Mouse (Mus musculus) embryonic facial prominence, embryonic 10.5 days (tissue): ENCODE measurements at regions not wholly inside any gene's neighbourhood (a gene's known extent, or its start where the extent isn't known, plus 50 kb on each side); places are given as distances from the start of the nearest gene placed in this dataset.

Source experiments
- DNase-seq: peaks from one replicate; pipeline ENCODE4 v3.0.0-alpha.2; 2017; ENCODE audit warnings: low spot score
- H3K27ac ChIP-seq: fragments of 300-500 bp; sonication (generic); replicated peaks from 2 replicates; pipeline ENCODE4 v1.5.1; 2016; ENCODE audit warnings: mild to moderate bottlenecking
- H3K27me3 ChIP-seq: fragments of 300-500 bp; sonication (generic); replicated peaks from 2 replicates; pipeline ENCODE4 v1.6.1; 2016; ENCODE audit warnings: low read depth, mild to moderate bottlenecking; ENCODE audit not compliant: poor library complexity, severe bottlenecking
- H3K36me3 ChIP-seq: fragments of 300-500 bp; sonication (generic); replicated peaks from 2 replicates; pipeline ENCODE4 v1.6.1; 2016; ENCODE audit warnings: mild to moderate bottlenecking, moderate library complexity
- H3K4me1 ChIP-seq: fragments of 300-500 bp; sonication (generic); 2 replicates; pipeline ENCODE4 v1.6.1; 2016
- H3K4me3 ChIP-seq: fragments of 300-500 bp; sonication (generic); 2 replicates; pipeline ENCODE4 v1.5.1; 2016; ENCODE audit warnings: mild to moderate bottlenecking, moderate library complexity
- H3K9me3 ChIP-seq: fragments of 300-500 bp; sonication (generic); 2 replicates; pipeline ENCODE4 v1.6.1; 2016; ENCODE audit warnings: mild to moderate bottlenecking
- WGBS: fragments of 180-500 bp; shearing (Covaris S2); methylation state at CpG from one replicate; pipeline ENCODE4 v1.1.7; 2016; 5-methylcytosine and 5-hydroxymethylcytosine counted together

- WGBS = 83% methylated on average over 16 of the region's 16 CpGs
- Histone ChIP-seq H3K27me3 (peaks cover 3% of the 10 kb centered on the region; the same call in 1 of the 2 replicates), H3K9me3 (no peaks in the 10 kb centered on the region), H3K36me3 (no peaks in the 10 kb centered on the region), H3K4me3 (no peak overlapping the region), H3K27ac (no peak overlapping the region), H3K4me1 (peaks cover 12% of the 10 kb centered on the region)
- no peak for DNase-seq
Measured at GRCm38 (mm10) chr12:110047466-110048250, 231.2 kb upstream of the Dio3 start.

GRCm38 (mm10) chr12:110049154-110049736, 229.6 kb upstream of the Dio3 start:
- Histone ChIP-seq H3K9me3 (no peaks in the 10 kb centered on the region), H3K36me3 (no peaks in the 10 kb centered on the region), H3K4me3 (no peak overlapping the region), H3K27me3 (peaks cover 3% of the 10 kb centered on the region; the same call in 1 of the 2 replicates), H3K27ac (no peak overlapping the region), H3K4me1 (peaks cover 12% of the 10 kb centered on the region)
- DNase-seq = no peak
- 89% methylated on average over 10 of the region's 10 CpGs for WGBS

- WGBS = 88% methylated on average over 5 of the region's 5 CpGs
- H3K27me3 ChIP-seq = no peaks in the 10 kb centered on the region
- H3K9me3 ChIP-seq = no peaks in the 10 kb centered on the region
- no peak overlapping the region for H3K4me3 ChIP-seq
- no peak overlapping the region for H3K27ac ChIP-seq
- no peaks in the 10 kb centered on the region for H3K4me1 ChIP-seq
- H3K36me3 ChIP-seq = no peaks in the 10 kb centered on the region
- DNase-seq = no peak
Measured at GRCm38 (mm10) chr12:110059321-110059720, 219.5 kb upstream of the Dio3 start.

GRCm38 (mm10) chr12:110061961-110062360, 216.9 kb upstream of the Dio3 start:
- WGBS = 88% methylated on average over 6 of the region's 6 CpGs

GRCm38 (mm10) chr12:110063013-110063412, 215.9 kb upstream of the Dio3 start:
- no peak overlapping the region for H3K27ac ChIP-seq
- no peak overlapping the region for H3K4me3 ChIP-seq
- no peaks in the 10 kb centered on the region; the same call in 1 of the 2 replicates for H3K9me3 ChIP-seq
- H3K27me3 ChIP-seq = no peaks in the 10 kb centered on the region
- no peaks in the 10 kb centered on the region for H3K36me3 ChIP-seq
- WGBS = 75% methylated on average over 8 of the region's 8 CpGs
- no peak for DNase-seq
- H3K4me1 ChIP-seq = no peaks in the 10 kb centered on the region

More at GRCm38 (mm10) chr12:110061961-110062360, 216.9 kb upstream of the Dio3 start:
- no peaks in the 10 kb centered on the region for H3K36me3 ChIP-seq
- H3K4me1 ChIP-seq = no peaks in the 10 kb centered on the region
- H3K9me3 ChIP-seq = no peaks in the 10 kb centered on the region
- H3K27ac ChIP-seq = no peak overlapping the region
- H3K27me3 ChIP-seq = no peaks in the 10 kb centered on the region
- no peak for DNase-seq
- no peak overlapping the region for H3K4me3 ChIP-seq

- no peaks in the 10 kb centered on the region for H3K36me3 ChIP-seq
- no peak overlapping the region for H3K4me3 ChIP-seq
- no peak overlapping the region for H3K27ac ChIP-seq
- H3K4me1 ChIP-seq = no peaks in the 10 kb centered on the region
- no peak for DNase-seq
- 74% methylated on average over 4 of the region's 4 CpGs for WGBS
- no peaks in the 10 kb centered on the region for H3K27me3 ChIP-seq
- H3K9me3 ChIP-seq = peaks cover 14% of the 10 kb centered on the region
Measured at GRCm38 (mm10) chr12:110066361-110066885, 212.4 kb upstream of the Dio3 start.

- Histone ChIP-seq H3K9me3 (peaks cover 14% of the 10 kb centered on the region), H3K27ac (no peak overlapping the region), H3K36me3 (no peaks in the 10 kb centered on the region), H3K27me3 (no peaks in the 10 kb centered on the region), H3K4me3 (no peak overlapping the region), H3K4me1 (no peaks in the 10 kb centered on the region)
- WGBS = 84% methylated on average over 6 of the region's 6 CpGs
- DNase-seq = no peak
Measured at GRCm38 (mm10) chr12:110070506-110070905, 208.4 kb upstream of the Dio3 start.

- Histone ChIP-seq H3K27me3 (no peaks in the 10 kb centered on the region), H3K27ac (no peak overlapping the region), H3K9me3 (peaks cover 14% of the 10 kb centered on the region), H3K4me1 (no peaks in the 10 kb centered on the region), H3K36me3 (no peaks in the 10 kb centered on the region), H3K4me3 (no peak overlapping the region)
- 77% methylated on average over 4 of the region's 4 CpGs for WGBS
- DNase-seq = no peak
Measured at GRCm38 (mm10) chr12:110071823-110072222, 207.0 kb upstream of the Dio3 start.

- H3K4me3 ChIP-seq = no peak overlapping the region
- H3K9me3 ChIP-seq = no peaks in the 10 kb centered on the region
- H3K4me1 ChIP-seq = no peaks in the 10 kb centered on the region
- WGBS = 92% methylated on average over 8 of the region's 8 CpGs
- H3K27me3 ChIP-seq = no peaks in the 10 kb centered on the region
- no peaks in the 10 kb centered on the region for H3K36me3 ChIP-seq
- DNase-seq = no peak
- H3K27ac ChIP-seq = no peak overlapping the region
Measured at GRCm38 (mm10) chr12:110074921-110075320, 203.9 kb upstream of the Dio3 start.

GRCm38 (mm10) chr12:110077211-110077884, 201.5 kb upstream of the Dio3 start:
- DNase-seq = no peak
- H3K27ac ChIP-seq = no peak overlapping the region
- WGBS = 76% methylated on average over 6 of the region's 6 CpGs

GRCm38 (mm10) chr12:110078081-110078505, 200.8 kb upstream of the Dio3 start:
- no peaks in the 10 kb centered on the region for H3K9me3 ChIP-seq
- H3K27ac ChIP-seq = no peak overlapping the region
- no peak for DNase-seq
- WGBS = 75% methylated on average over 13 of the region's 13 CpGs
- H3K4me1 ChIP-seq = peaks cover 8% of the 10 kb centered on the region
- no peaks in the 10 kb centered on the region for H3K36me3 ChIP-seq
- no peak overlapping the region for H3K4me3 ChIP-seq
- H3K27me3 ChIP-seq = no peaks in the 10 kb centered on the region

More at GRCm38 (mm10) chr12:110077211-110077884, 201.5 kb upstream of the Dio3 start:
- no peaks in the 10 kb centered on the region for H3K36me3 ChIP-seq
- 0 out of 2 replicates have a peak, but pooled peaks cover under 1% of the 10 kb centered on the region for H3K4me1 ChIP-seq
- no peaks in the 10 kb centered on the region for H3K27me3 ChIP-seq
- H3K9me3 ChIP-seq = no peaks in the 10 kb centered on the region
- no peak overlapping the region for H3K4me3 ChIP-seq

- H3K36me3 ChIP-seq = no peaks in the 10 kb centered on the region
- H3K27ac ChIP-seq = no peak overlapping the region
- no peaks in the 10 kb centered on the region for H3K9me3 ChIP-seq
- WGBS = 91% methylated on average over 3 of the region's 3 CpGs
- no peak for DNase-seq
- H3K4me1 ChIP-seq = peaks cover 12% of the 10 kb centered on the region
- no peak overlapping the region for H3K4me3 ChIP-seq
- no peaks in the 10 kb centered on the region for H3K27me3 ChIP-seq
Measured at GRCm38 (mm10) chr12:110081831-110082615, 196.8 kb upstream of the Dio3 start.
